Mouse (Mus musculus) cortical plate, adult 2 months (tissue): ENCODE measurements around the gene Enpp1.

Experiments used
- CTCF ChIP-seq: fragments of 200-500 bp; IDR thresholded peaks from 2 replicates; pipeline ENCODE4 v1.5.1; 2011; ENCODE audit warnings: mild to moderate bottlenecking, control low read depth, low read length; ENCODE audit not compliant: insufficient read depth; ENCODE audit errors: extremely low read depth
- POLR2A ChIP-seq: fragments of 200-500 bp; IDR thresholded peaks from 2 replicates; pipeline ENCODE4 v1.6.1; 2011; ENCODE audit warnings: mild to moderate bottlenecking, low read length, control low read depth; ENCODE audit not compliant: insufficient read depth; ENCODE audit errors: extremely low read depth

DNA sequence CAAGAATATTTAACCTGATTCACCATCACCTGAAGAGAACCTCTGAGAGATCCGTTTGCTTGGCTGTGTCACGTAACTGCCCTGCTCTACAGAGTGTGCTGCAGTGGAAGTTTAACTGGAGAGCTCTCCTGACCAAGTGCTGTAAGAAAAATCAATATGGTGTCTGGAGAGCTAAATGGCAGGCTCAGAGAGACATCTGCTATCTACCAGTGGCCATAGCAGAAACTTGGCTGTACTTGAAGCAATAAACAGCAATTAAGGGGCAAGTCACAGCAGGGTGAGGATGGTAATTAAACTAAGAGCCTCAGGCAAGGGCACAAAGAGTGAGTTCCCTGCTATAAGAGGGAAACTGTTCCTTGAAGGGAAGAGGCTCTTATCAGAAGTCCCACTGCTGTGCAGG lies 9.3 kb downstream of the Enpp1 start:
- TF ChIP-seq CTCF: no peak
- TF ChIP-seq POLR2A: no peak
